Mouse (Mus musculus): Measurements from ENCODE around the gene Hnf4a.

Hnf4a gene

GRCm38 (mm10) chr2:163490656-163491055 lies 16.0 kb upstream of the Hnf4a start:
- in situ Hi-C loops (cut with MboI, MseI): no loop called here

DNA sequence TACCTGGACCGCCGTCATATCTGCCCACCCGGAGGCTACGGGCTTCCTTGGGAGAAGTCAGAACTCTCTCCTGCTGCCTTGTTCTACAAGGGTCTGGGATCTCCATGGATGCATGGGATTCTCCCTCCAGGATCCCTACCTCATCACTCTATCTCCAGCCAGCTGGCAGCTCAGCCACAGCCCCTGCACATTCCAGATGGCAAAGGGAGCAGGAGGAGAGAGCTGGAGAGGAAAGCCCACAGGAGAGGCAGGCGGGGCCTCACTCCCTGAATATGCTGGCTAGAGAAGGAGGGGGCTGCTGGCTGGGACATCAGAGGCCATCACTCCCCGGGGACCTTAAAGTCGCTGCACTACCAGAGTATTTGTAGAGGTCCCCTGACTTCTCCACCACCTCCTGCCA lies 15.3 kb upstream of the Hnf4a start:
- in situ Hi-C loops (cut with MboI, MseI): no loop called here

DNA sequence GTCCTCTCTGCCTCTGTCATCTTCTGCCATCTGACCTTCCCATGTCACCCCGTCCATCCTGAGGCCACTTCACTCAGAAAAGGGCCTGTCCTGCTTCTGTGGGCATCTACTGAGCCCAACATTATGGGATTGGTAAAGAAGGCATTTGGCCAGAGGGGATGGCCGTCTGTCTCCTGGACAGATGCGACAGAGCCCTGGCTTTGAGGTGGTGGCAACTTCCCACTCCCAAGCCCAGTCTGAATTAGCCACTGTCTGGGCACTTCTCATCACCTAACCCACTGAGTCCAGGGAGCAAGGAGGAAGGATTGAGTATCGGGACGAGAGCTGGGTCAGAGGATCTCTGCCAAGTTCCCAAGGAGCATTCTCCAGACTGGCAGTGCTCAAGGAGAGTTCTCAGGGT lies 14.6 kb upstream of the Hnf4a start, which contains the start of gene R3hdml:
R3hdml (plus strand) TSS at position 301 of the 400 bp plus-strand sequence.
- in situ Hi-C loops (cut with MboI, MseI): no loop called here

GRCm38 (mm10) chr2:163493031-163493430 lies 13.6 kb upstream of the Hnf4a start:
- in situ Hi-C loops (cut with MboI, MseI): no loop called here

GRCm38 (mm10) chr2:163493976-163494375 lies 12.6 kb upstream of the Hnf4a start:
- in situ Hi-C loops (cut with MboI, MseI): no loop called here

GRCm38 (mm10) chr2:163494456-163494855 lies 12.2 kb upstream of the Hnf4a start:
- in situ Hi-C loops (cut with MboI, MseI): no loop called here

GRCm38 (mm10) chr2:163502219-163502618 lies 4.4 kb upstream of the Hnf4a start:
- in situ Hi-C loops (cut with MboI, MseI): no loop called here

- in situ Hi-C loops (cut with MboI, MseI): no loop called here
Observed at GRCm38 (mm10) chr2:163503191-163503590, 3.4 kb upstream of the Hnf4a start.

GRCm38 (mm10) chr2:163525761-163526243 lies 19.2 kb downstream of the Hnf4a start:
- in situ Hi-C loops (cut with MboI, MseI): no loop called here

- in situ Hi-C loops (cut with MboI, MseI): no loop called here
Observed at GRCm38 (mm10) chr2:163527497-163527896, 20.9 kb downstream of the Hnf4a start.

- in situ Hi-C loops (cut with MboI, MseI): loop anchor here (5.0 to 10.0 kb wide), 2 partner anchors 64 to 187 kb away; no protein-coding TSS in a partner anchor
Observed at GRCm38 (mm10) chr2:163530418-163530817, 23.8 kb downstream of the Hnf4a start.

- in situ Hi-C loops (cut with MboI, MseI): loop anchor here (5.0 to 10.0 kb wide), 2 partner anchors 63 to 185 kb away; no protein-coding TSS in a partner anchor
Observed at GRCm38 (mm10) chr2:163531917-163532316, 25.3 kb downstream of the Hnf4a start.

DNA sequence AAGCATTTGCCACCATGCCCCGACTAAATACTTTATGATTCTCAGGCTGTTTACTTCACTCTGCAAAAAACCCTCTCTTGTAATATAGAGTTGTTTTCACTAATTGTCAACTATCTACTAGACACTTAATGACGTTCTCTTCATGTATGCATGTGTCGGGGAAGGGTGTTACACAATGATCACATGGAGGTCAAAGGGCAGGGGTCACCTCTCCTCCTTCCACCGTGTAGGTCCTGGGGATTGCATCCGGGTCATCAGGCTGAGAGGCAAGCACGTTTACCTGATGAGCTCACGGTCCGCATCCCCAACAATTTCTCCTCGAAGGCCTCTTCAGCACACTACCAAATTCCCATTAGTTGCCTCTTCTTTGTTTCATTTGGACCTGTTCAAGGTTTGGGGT lies 26.6 kb downstream of the Hnf4a start:
- in situ Hi-C loops (cut with MboI, MseI): loop anchor here (5.0 to 10.0 kb wide), 2 partner anchors 62 to 184 kb away; no protein-coding TSS in a partner anchor

DNA sequence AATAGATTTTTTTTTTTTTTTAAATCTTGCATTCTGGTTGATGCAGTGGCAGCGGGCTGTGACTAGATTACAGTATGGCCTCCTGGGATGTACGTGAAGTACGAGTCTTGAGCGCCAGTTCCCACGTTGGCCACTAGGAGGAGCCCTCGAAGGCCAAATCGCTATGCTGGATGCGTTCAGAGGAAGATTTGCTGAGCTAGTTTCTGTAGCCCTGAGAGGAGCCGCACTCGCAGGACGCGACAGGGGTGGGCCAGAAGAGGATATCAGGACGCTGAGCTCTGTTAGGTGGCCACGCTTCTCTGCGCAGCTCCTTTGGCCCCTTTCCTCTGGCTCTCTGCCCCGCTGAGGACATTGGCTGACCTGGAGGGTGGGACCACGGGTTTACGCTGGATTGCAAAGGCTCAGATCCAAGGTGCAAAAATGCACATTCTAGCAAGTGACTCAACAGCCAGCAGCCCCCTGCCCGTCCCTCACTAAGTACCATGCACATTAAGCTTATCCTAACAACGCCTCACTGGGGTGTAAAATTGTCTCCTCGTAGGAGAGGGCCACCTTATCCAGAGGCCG lies 28.4 kb downstream of the Hnf4a start:
- in situ Hi-C loops (cut with MboI, MseI): loop anchor here (5.0 to 10.0 kb wide), 2 partner anchors 60 to 182 kb away; no protein-coding TSS in a partner anchor

DNA sequence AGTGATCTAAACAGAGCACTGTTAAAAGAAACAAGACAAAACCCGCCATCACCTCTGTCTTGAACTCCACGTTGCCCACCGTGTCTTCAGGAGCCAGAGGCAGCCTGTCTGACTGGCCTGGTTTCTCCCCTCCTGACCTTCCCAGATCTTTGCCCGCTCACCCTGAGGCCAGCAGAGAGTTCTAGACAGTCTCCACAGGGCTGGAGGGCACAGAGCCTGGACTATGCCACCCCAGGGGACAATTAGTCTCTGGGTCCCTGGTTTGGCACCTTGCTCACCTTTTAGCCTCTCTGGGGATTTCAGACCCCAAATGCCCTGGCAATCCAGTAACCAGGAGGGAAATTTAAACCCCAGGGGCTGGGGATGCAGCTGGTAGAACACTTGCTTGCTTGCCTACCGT lies 30.8 kb downstream of the Hnf4a start:
- in situ Hi-C loops (cut with MboI, MseI): loop anchor here (10.0 kb wide), 1 partner anchor 57 kb away; no protein-coding TSS in a partner anchor

- in situ Hi-C loops (cut with MboI, MseI): loop anchor here (10.0 kb wide), 1 partner anchor 56 kb away; no protein-coding TSS in a partner anchor
Observed at GRCm38 (mm10) chr2:163538410-163538809, 31.8 kb downstream of the Hnf4a start.

DNA sequence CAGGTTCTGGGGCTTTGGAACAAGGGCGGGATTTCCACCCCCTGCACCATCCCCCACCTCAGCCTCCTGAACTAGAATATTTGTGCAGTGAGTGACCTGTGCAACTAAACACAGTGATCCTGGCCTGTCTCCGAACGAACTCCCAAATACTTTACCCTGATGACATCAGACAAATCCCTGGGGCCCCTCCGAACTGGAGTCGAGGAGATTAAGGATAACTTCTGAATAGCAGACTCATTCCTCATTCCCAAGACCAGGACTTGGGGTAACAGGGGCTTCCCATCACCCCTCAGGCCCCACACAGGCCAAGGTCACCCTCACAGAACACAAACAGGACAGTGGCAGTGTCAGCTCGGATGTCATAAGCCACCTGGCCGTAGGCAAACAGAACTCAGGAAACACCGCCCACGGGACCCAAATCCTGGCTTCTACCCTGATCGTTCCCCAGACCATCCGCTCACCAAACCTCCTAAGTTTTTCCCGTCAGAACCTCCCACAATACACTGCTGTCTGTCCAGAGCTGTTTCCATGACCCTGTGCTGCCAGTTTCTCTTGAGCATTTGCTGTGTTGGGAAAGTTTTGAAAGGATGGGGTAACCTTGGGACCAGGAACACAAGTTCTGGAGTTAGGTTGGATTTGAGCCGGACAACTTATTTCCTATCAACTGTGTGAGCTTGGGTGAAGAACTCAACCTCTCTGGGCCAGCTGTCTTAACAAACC lies 32.9 kb downstream of the Hnf4a start:
- in situ Hi-C loops (cut with MboI, MseI): loop anchor here (10.0 kb wide), 1 partner anchor 55 kb away; no protein-coding TSS in a partner anchor

DNA sequence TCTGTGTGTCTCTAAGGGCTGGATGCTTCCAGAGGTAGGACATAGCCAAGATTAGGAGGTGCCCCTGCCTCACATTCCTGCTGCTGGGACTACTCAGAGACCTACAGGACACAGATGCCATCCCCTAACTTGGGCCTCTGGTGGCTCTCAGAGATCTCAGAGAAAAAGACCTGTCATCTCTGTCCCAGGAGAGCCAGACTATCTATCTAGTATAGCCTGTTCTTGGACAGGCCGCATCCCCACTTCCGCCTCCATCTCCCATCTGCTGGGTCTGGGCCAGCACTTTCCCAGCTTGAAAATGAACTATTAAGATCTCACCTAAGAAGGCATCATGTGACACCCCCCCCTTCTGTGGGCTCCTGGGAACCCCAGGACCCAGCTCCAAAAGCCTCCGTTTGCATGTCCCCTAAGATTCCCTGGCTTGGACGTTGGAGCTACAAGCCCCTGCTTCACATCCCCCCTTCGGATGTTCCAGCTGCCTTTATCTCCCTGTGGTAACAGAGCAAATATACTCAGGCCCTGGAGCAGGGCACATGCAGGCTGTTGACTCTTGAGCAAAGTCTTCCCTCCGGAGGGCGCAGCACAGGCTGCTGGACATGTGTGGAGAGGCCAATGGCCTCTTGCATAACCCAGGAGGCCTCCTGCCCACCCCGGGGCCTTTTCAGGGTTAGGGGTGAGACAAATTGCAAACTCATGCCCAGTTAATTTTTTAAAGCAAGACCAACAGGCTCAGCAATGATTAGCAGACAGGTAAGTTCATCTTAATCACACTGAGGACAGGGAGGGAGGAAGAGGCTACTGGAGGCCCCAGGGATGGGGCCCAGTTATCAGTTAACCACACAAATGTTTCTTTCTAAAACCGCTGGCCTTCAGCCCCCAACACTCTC lies 33.9 kb downstream of the Hnf4a start:
- in situ Hi-C loops (cut with MboI, MseI): no loop called here

DNA sequence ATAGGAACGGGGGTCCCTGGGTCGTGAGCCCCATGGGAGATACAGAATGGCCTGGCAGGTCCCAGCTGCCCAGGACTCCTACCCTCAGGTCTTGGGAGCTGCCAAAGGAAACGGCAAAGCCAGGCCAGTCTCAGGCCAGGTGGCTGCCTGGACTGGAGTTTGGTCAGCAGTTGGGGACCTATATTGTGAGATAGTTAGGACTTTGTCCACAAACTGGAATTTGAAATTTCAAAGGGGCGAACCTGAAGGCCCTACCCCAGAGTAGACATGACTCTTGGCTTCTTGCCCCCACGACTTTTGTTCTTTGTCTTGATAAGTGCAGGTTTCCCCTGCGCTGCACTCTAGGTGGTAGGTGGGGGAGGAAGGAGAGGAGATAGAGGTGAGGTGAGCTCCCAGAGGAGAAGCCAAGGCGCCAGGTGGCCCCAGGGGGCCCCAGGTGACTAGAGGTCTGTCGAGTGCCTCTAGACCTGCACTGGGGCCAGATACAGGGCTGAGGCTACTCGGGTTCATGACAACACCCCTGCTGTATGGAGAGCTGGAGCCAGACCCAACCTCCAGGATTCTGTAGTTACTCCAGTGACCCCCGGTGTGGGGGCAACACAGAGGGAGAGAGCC lies 35.1 kb downstream of the Hnf4a start:
- in situ Hi-C loops (cut with MboI, MseI): no loop called here

- in situ Hi-C loops (cut with MboI, MseI): no loop called here
Observed at GRCm38 (mm10) chr2:163542674-163543073, 36.1 kb downstream of the Hnf4a start.

GRCm38 (mm10) chr2:163546623-163547318 lies 40.2 kb downstream of the Hnf4a start:
- in situ Hi-C loops (cut with MboI, MseI): no loop called here

Measured in regulatory T cell (primary cell).